Mouse (Mus musculus) adrenal gland, adult 2 months (tissue): ENCODE measurements around the gene Olfr1145. TPM values are rescaled to one million over a fixed set of nuclear protein-coding genes. Genes with fewer than 3 reads are reported as not detected.

Source experiments
- DNase-seq: peaks from one replicate; pipeline ENCODE4 v3.0.0; 2021
- long read RNA-seq: library from polyadenylated mRNA; stranded (forward); transcript quantifications from one replicate; pipeline ENCODE4 v2.0.0, GENCODE M21; 2021
- polyA plus RNA-seq: library from polyadenylated mRNA; depleted of rRNA; stranded (reverse); fragments of >200 nt; gene quantifications from 2 replicates; pipeline ENCODE4 v1.2.3, GENCODE M21; 2012; rRNA removed
- total RNA-seq, 2 experiments: library from RNA; stranded (reverse); gene quantifications; 2 replicates each; pipeline ENCODE4 v1.2.3; 2021

Olfr1145 gene
- total RNA-seq: not detected
- polyA plus RNA-seq: not detected in 2 replicates
- long read RNA-seq: 0 reads

- no peak for DNase-seq
Measured at GRCm38 (mm10) chr2:87809522-87809921, at the start of gene Olfr1145. TSS of gene Olfr1145 (plus strand) at chr2:87809822.

- DNase-seq: no peak
Measured at GRCm38 (mm10) chr2:87776143-87776542, 33.5 kb upstream of the Olfr1145 start.

GRCm38 (mm10) chr2:87779183-87779582 is 30.4 kb upstream of the Olfr1145 start, which contains the start of gene Olfr152:
TSS of gene Olfr152 (plus strand) at chr2:87779483.
- no peak for DNase-seq

- no peak for DNase-seq
Measured at GRCm38 (mm10) chr2:87800292-87800691, 9.3 kb upstream of the Olfr1145 start, which contains the start of gene Olfr1143. TSS of gene Olfr1143 (plus strand) at chr2:87800592.

DNA sequence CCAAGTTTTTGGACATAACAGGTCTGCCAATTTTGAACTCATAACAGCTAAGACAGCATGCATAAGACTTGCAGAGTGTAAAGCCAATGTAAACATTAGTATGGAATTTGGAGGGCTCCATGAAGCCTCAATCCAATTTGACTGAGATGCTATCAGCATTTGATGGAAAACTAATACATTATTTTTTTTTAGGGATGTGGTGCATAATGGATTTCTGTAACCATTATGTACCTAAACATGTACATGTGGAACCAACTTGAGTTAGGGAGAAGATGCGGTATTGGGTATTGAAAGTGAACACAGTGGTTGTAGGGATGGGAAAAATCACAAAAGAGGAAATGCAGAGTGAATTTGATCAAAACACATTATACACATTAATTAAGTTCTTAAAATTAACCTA is 20.6 kb downstream of the Olfr1145 start, which contains the start of gene Olfr1148:
Gene Olfr1148, plus strand, starts transcription at position 301 of the 400 bp plus-strand sequence.
- DNase-seq: no peak

DNA sequence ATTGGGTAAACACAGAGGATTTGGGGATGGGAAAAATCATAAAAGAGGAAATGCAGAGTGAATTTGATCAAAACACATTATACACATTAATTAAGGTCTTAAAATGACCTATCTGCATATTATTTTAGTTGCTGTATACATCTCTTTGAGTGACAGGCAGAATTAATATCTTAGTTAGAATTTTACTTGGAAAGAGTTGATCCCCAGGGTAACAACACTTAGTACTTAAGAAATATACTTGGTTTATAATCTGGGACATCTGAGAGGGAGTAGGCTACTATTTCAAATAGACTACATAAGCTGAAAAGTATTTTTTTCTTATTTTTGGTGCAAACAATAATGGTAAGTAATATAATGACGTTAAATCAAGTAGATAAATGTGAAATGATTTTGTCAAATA is 34.1 kb downstream of the Olfr1145 start, which contains the start of gene Olfr1150-ps1:
Gene Olfr1150-ps1, plus strand, starts transcription at position 301 of the 400 bp plus-strand sequence.
- DNase-seq: no peak

- no peak for DNase-seq
Measured at GRCm38 (mm10) chr2:87855562-87855961, 45.9 kb downstream of the Olfr1145 start, which contains the start of gene Olfr1151. TSS of gene Olfr1151 (plus strand) at chr2:87855862.

Other genes starting within 250 kb of the Olfr1145 start
- not detected for gene Olfr1129, start 235.9 kb upstream of the Olfr1145 start, total RNA-seq
- gene Olfr1129, start 235.9 kb upstream of the Olfr1145 start, polyA plus RNA-seq: not detected in 2 replicates
- not detected for gene Olfr1130, start 203.6 kb upstream of the Olfr1145 start, total RNA-seq
- not detected in 2 replicates for gene Olfr1130, start 203.6 kb upstream of the Olfr1145 start, polyA plus RNA-seq
- not detected for gene Olfr1131, start 182.7 kb upstream of the Olfr1145 start, total RNA-seq
- not detected in 2 replicates for gene Olfr1131, start 182.7 kb upstream of the Olfr1145 start, polyA plus RNA-seq
- gene Olfr1132, start 172.3 kb upstream of the Olfr1145 start, total RNA-seq: not detected
- not detected in 2 replicates for gene Olfr1132, start 172.3 kb upstream of the Olfr1145 start, polyA plus RNA-seq
- gene Olfr1133, start 162.4 kb upstream of the Olfr1145 start, total RNA-seq: not detected
- not detected in 2 replicates for gene Olfr1133, start 162.4 kb upstream of the Olfr1145 start, polyA plus RNA-seq
- not detected for gene Olfr1134, start 151.4 kb upstream of the Olfr1145 start, total RNA-seq
- not detected in 2 replicates for gene Olfr1134, start 151.4 kb upstream of the Olfr1145 start, polyA plus RNA-seq
- gene Olfr1135, start 136.2 kb upstream of the Olfr1145 start, total RNA-seq: not detected
- gene Olfr1135, start 136.2 kb upstream of the Olfr1145 start, polyA plus RNA-seq: not detected in 2 replicates
- gene Olfr1136, start 115.9 kb upstream of the Olfr1145 start, total RNA-seq: not detected
- gene Olfr1136, start 115.9 kb upstream of the Olfr1145 start, polyA plus RNA-seq: not detected in 2 replicates
- not detected for gene Olfr1137, start 96.6 kb upstream of the Olfr1145 start, total RNA-seq
- not detected in 2 replicates for gene Olfr1137, start 96.6 kb upstream of the Olfr1145 start, polyA plus RNA-seq
- gene Olfr1138, start 69.8 kb upstream of the Olfr1145 start, total RNA-seq: not detected
- not detected in 2 replicates for gene Olfr1138, start 69.8 kb upstream of the Olfr1145 start, polyA plus RNA-seq
- not detected for gene Olfr1140, start 66.1 kb upstream of the Olfr1145 start, total RNA-seq
- not detected in 2 replicates for gene Olfr1140, start 66.1 kb upstream of the Olfr1145 start, polyA plus RNA-seq
- not detected for gene Olfr1141, start 55.8 kb upstream of the Olfr1145 start, total RNA-seq
- not detected in 2 replicates for gene Olfr1141, start 55.8 kb upstream of the Olfr1145 start, polyA plus RNA-seq
- not detected for gene Olfr152, start 30.3 kb upstream of the Olfr1145 start, total RNA-seq
- not detected in 2 replicates for gene Olfr152, start 30.3 kb upstream of the Olfr1145 start, polyA plus RNA-seq
- gene Olfr1143, start 9.2 kb upstream of the Olfr1145 start, total RNA-seq: not detected
- gene Olfr1143, start 9.2 kb upstream of the Olfr1145 start, polyA plus RNA-seq: not detected in 2 replicates
- not detected for gene Olfr1148, start 20.7 kb downstream of the Olfr1145 start, total RNA-seq
- gene Olfr1148, start 20.7 kb downstream of the Olfr1145 start, polyA plus RNA-seq: not detected in 2 replicates
- gene Olfr1150-ps1, start 34.2 kb downstream of the Olfr1145 start, total RNA-seq: not detected
- not detected in 2 replicates for gene Olfr1150-ps1, start 34.2 kb downstream of the Olfr1145 start, polyA plus RNA-seq
- gene Olfr1151, start 46.0 kb downstream of the Olfr1145 start, total RNA-seq: not detected
- gene Olfr1151, start 46.0 kb downstream of the Olfr1145 start, polyA plus RNA-seq: not detected in 2 replicates
- gene Olfr1152, start 56.7 kb downstream of the Olfr1145 start, total RNA-seq: not detected
- not detected in 2 replicates for gene Olfr1152, start 56.7 kb downstream of the Olfr1145 start, polyA plus RNA-seq
- gene Olfr1153, start 85.1 kb downstream of the Olfr1145 start, total RNA-seq: not detected
- gene Olfr1153, start 85.1 kb downstream of the Olfr1145 start, polyA plus RNA-seq: not detected in 2 replicates
- gene Olfr1154, start 95.3 kb downstream of the Olfr1145 start, total RNA-seq: not detected
- not detected in 2 replicates for gene Olfr1154, start 95.3 kb downstream of the Olfr1145 start, polyA plus RNA-seq
- gene Olfr1155, start 135.3 kb downstream of the Olfr1145 start, total RNA-seq: not detected
- gene Olfr1155, start 135.3 kb downstream of the Olfr1145 start, polyA plus RNA-seq: not detected in 2 replicates
- gene Olfr1156, start 143.3 kb downstream of the Olfr1145 start, total RNA-seq: not detected
- not detected in 2 replicates for gene Olfr1156, start 143.3 kb downstream of the Olfr1145 start, polyA plus RNA-seq
- gene Olfr1157, start 158.5 kb downstream of the Olfr1145 start, total RNA-seq: not detected
- gene Olfr1157, start 158.5 kb downstream of the Olfr1145 start, polyA plus RNA-seq: not detected in 2 replicates
- not detected for gene Olfr74, start 164.8 kb downstream of the Olfr1145 start, total RNA-seq
- gene Olfr74, start 164.8 kb downstream of the Olfr1145 start, polyA plus RNA-seq: not detected in 2 replicates
- not detected for gene Olfr1158, start 180.3 kb downstream of the Olfr1145 start, total RNA-seq
- gene Olfr1158, start 180.3 kb downstream of the Olfr1145 start, polyA plus RNA-seq: not detected in 2 replicates
- gene Olfr1160, start 198.4 kb downstream of the Olfr1145 start, total RNA-seq: not detected
- gene Olfr1160, start 198.4 kb downstream of the Olfr1145 start, polyA plus RNA-seq: not detected in 2 replicates
- gene Olfr1161, start 213.0 kb downstream of the Olfr1145 start, total RNA-seq: not detected
- gene Olfr1161, start 213.0 kb downstream of the Olfr1145 start, polyA plus RNA-seq: not detected in 2 replicates
- gene Olfr73, start 227.9 kb downstream of the Olfr1145 start, total RNA-seq: not detected
- gene Olfr73, start 227.9 kb downstream of the Olfr1145 start, polyA plus RNA-seq: not detected in 2 replicates
- not detected for gene Olfr1162, start 241.3 kb downstream of the Olfr1145 start, total RNA-seq
- not detected in 2 replicates for gene Olfr1162, start 241.3 kb downstream of the Olfr1145 start, polyA plus RNA-seq